Mouse (Mus musculus): ENCODE measurements around the gene Hadha. TPM values are rescaled to one million over a fixed set of nuclear protein-coding genes. Genes with fewer than 3 reads are reported as not detected.

Gene Hadha
- total RNA-seq (2021), result 1,000 to 10,000 TPM; 1,388 to 1,426 TPM
- long read RNA-seq, experiment 1, full-length matches to known transcripts, result 789 of 990 reads
- long read RNA-seq, experiment 1, partial matches to known transcripts, result 169 of 990 reads
- long read RNA-seq, experiment 1, other reads (novel, unspliced or antisense), result 32 of 990 reads
- long read RNA-seq, experiment 2, full-length matches to known transcripts, result 343 of 435 reads
- long read RNA-seq, experiment 2, partial matches to known transcripts, result 59 of 435 reads
- long read RNA-seq, experiment 2, other reads (novel, unspliced or antisense), result 33 of 435 reads

DNA sequence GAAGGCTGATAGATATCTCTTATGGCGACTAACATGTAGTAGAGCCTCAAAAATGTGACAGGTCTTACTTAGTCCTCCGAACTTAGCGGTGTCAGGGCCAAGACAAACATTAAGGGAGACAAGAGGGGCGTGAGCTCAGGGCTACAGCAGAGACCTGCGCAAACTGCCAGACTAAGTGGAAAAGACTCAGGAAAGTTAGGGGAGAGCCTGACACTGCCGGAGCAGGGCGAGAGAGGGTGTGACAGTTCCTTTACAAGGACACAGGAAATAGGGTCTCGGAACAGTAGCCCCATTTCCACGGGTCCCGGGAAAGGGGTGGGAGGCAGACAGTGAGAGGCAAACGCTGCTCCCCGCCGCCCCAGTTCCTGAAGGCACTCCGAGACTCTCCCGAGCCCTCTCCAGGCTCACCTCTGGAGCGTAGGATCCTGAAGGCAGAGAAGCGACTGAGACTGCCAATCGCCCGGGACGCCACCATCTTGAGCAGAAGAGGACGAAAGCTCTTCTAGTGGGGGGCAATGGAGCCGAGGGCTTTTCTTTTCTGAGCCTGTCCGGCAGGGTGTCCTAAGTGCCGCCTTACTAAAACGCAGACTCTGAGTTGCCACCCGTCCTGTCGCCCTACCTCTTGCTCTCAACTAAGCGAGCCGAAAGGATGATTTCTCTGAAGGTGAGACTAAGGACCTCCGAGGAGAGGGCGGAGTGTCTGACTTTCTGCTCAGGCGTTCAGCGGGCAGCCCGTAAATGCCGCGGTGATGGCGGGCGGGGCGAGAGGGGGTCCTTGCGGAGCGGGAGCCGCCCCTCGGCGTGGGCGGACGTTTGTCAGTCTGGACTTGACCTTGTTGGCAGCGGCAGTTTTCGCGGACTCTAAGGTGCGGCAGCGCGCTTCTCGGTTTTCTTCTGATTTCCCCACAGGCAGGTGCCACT, at the start of gene Hadha, which contains the start of gene Hadhb:
Gene Hadha, minus strand, starts transcription at position 689 of the 921 bp plus-strand sequence.
Gene Hadhb, plus strand, starts transcription at position 775 of the 921 bp plus-strand sequence.
- DNase-seq, result peak; percentile 94 to 98

DNA sequence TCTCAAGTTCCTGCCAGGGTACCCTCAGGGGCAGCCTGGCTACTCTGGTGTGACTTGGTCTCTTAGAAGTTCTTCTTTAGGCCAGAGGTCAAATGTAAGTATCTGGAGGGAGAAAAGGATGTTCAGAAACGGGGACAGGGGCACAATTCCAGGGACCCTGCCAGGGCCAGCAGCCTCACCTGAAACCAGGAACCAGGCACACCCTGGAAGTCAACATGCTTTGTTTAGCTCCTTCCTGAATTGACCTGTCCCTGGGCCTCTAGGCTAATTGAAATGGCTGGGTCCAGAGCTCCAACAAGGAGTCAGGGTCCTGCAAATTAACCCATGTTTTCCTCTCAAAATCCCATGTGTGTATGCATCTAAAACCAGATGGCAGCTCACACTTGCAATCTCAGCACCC, 49.5 kb upstream of the Hadha start:
- DNase-seq, result no peak

- DNase-seq, result no peak
These were observed 48.4 kb upstream of the Hadha start for GRCm38 (mm10) chr5:30203216-30203885.

GRCm38 (mm10) chr5:30202221-30202620, 47.3 kb upstream of the Hadha start:
- DNase-seq, result no peak

GRCm38 (mm10) chr5:30201521-30201920, 46.6 kb upstream of the Hadha start:
- DNase-seq, result peak in 1 of 2 experiments; percentile 35

DNA sequence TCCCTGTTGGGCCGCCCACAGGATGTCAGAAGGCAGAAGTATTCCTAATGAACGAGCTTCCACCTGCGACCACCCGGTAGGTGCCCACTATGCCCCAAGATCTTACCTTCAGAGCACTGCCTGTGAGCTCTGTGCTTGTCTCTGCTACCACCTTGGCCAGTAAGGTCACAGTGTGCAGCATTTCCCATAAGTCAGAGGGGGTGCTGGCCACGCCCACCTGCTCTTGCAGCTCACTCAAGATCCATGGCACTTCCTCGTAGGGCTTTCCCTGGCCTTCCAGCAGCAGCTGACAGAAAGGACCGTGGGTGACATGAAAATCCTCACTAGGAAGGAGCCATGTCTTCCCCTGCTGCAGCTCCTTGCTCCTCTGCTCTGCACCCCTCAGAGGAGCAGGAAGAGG, 43.3 kb upstream of the Hadha start:
- DNase-seq, result no peak

GRCm38 (mm10) chr5:30195340-30195739, 40.4 kb upstream of the Hadha start:
- no peak for DNase-seq

GRCm38 (mm10) chr5:30192452-30192851, 37.5 kb upstream of the Hadha start:
- no peak for DNase-seq

DNA sequence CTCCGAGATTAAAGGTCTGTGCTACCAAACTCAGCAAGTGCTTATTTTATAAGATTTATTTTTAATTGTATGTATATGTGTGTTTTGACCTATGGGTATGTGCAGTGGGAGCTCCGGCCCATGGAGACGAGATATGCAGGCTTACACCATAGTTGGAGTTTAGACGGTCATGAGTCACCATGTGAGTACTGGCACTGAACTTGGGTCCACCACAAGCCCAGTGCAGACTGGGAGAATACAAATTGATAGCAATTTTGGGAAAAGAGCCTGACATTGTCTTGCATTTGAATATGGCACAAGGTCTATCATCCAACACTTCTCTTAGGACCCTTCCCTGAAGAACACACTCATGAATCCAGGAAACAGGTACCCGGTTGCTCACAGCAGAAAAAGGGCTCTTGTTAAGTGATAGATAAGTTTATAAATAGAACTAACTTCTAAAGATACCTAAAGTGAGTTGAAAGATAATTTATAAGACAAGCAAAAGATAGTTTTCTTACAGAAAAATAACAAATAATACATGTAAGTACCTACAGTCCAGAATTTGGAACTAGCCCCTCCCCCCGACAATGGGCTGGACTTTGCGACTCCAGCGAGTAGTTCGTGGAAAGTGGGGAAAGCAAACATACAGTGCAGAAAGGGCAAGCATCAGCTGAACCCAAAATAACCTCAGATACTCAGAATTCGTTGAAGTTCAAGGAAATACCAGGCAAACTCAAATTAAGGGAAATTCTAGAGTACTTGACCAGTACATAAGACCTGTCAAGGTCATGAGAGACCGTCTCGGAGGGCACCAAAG, 32.9 kb upstream of the Hadha start:
- no peak for DNase-seq

GRCm38 (mm10) chr5:30175811-30176210, 20.8 kb upstream of the Hadha start:
- no peak for DNase-seq

GRCm38 (mm10) chr5:30172931-30173692, 18.1 kb upstream of the Hadha start:
- DNase-seq, result no peak

GRCm38 (mm10) chr5:30172115-30172514, 17.2 kb upstream of the Hadha start:
- peak; percentile 45 to 67 for DNase-seq

- DNase-seq, result peak in 1 of 2 experiments; percentile 60
These were observed 15.5 kb upstream of the Hadha start for GRCm38 (mm10) chr5:30170303-30170940.

DNA sequence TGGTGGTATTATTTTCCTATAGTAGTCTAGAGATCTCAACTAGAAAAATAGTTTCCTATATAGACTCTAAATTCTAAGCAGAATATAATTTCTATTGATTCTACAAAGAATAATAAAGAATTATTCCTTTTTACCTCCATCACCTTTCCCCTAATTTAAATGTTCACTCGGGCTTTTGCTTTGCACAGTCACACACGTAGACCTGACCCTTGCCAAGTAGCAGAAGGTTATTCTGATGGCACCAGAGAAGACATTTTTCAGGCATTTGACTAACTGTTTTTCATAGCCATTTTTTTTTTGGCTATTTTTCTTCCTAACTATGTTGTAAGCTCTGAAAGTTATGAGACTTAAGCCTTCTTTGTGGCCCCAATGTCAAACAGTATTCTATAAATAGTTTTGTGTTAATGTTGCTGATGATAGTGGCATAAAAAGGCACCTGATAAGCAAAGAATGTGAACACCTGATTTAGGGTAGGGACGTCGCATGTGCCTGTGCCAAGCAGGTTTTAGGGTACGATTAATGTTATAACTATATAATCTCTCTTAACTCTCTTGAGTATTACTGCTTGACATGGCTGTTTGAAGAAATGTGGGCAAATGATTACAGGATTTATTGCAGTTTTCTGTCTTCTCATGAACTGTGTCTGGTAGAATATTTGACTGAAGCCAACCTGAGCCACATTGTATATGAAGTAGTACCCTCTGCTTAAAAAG, 10.4 kb upstream of the Hadha start:
- no peak for DNase-seq

DNA sequence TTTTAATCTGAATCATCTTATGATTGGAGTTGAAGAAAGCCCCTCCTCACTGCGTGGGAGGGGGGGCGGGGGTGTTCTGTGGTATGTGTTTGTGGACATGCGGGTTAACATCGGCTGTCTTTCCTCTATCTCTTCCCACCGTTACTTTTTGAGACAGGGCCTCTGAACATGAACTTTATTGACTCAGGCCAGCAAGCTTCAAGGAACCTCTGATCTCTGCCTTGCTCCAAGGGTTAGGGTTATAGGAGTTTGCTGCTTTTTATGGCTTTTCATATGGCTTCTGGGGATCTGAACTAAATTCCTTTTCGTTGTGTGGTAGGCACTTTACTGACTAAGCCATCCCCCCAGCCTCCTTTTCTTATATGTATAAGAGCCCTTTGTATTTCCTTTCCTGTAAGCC, 7.4 kb upstream of the Hadha start:
- DNase-seq, result no peak

GRCm38 (mm10) chr5:30161836-30162235, 6.9 kb upstream of the Hadha start:
- DNase-seq, result no peak

DNA sequence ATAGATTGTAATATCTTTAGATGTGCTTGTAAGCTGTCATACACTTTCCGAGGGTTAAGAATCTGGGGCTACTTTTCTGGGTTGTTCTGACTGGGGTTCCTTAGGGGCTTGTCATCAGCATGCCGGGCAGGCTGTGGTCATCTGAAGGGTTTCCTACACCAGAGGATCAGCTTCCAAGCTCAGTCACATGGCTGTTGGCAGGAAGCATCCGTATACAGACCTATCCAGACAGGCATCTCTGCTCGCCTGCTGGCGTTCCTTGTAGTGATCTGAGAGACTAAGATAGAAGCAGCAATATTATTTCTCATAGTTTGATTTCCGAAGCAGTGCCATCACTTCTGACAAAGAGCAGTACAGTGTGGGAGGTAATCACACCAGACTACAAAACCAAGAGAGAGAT, 4.6 kb upstream of the Hadha start:
- DNase-seq, result peak; percentile 66 to 69

- no peak for DNase-seq
These were observed 1.1 kb upstream of the Hadha start for GRCm38 (mm10) chr5:30155821-30156629.

DNA sequence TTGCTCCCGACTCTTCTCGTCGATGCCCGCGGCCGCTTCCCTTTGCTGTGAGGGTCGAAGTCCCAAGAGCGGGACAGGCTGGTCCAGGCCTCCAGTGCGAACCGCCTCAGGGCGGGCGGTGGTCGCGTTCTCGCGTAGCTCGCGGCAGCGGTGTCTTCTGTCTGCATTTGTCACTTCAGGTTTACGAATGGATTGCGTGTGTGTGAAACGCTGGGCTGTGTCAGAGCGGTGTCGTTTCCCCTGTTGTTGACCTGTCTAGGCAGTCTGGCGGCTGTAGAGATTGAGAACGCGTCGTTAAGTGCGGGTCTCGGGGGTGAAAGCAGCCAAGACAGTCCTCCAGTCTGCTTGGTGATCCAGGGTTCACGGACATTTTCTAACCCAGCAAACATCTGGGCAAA, 432 bp upstream of the Hadha start:
- no peak for DNase-seq
